Mouse (Mus musculus) spleen, postnatal 0 days (tissue): Measurements from ENCODE around the gene Ly6g5c. TPM values are rescaled to one million over a fixed set of nuclear protein-coding genes. Genes with fewer than 3 reads are reported as not detected.

Experiments
- polyA plus RNA-seq: library from polyadenylated mRNA; unstranded; fragments of >200 nt; fragmentation: Nextera tagmentation; extraction: Ambion mirVana; gene quantifications from 2 replicates; pipeline ENCODE4 v1.2.1, GENCODE M21; 2015

Gene Ly6g5c
- not detected in 2 replicates for polyA plus RNA-seq

GRCm38 (mm10) chr17:35108097-35108496 is at the start of gene Ly6g5c:
Gene Ly6g5c (plus strand): TSS chr17:35108279.

GRCm38 (mm10) chr17:35058911-35059892 is 48.9 kb upstream of the Ly6g5c start, which contains the start of gene Ddah2:
Gene Ddah2 (plus strand): TSS chr17:35059035.

GRCm38 (mm10) chr17:35064951-35065947 is 42.8 kb upstream of the Ly6g5c start, which contains the start of gene Ly6g6c:
Gene Ly6g6c (plus strand): TSS chr17:35065388.

GRCm38 (mm10) chr17:35066084-35066483 is 42.0 kb upstream of the Ly6g5c start, which contains the start of gene Mpig6b:
Gene Mpig6b (minus strand): TSS chr17:35066184.

GRCm38 (mm10) chr17:35076507-35077176 is 31.4 kb upstream of the Ly6g5c start, which contains the start of gene Ly6g6e:
Gene Ly6g6e (plus strand): TSS chr17:35076902.

GRCm38 (mm10) chr17:35077786-35078233 is 30.3 kb upstream of the Ly6g5c start, which contains the start of gene Ly6g6d:
Gene Ly6g6d (minus strand): TSS chr17:35078065.

GRCm38 (mm10) chr17:35085208-35085865 is 22.7 kb upstream of the Ly6g5c start, which contains the start of gene Ly6g6f:
Gene Ly6g6f (minus strand): TSS chr17:35085610.

GRCm38 (mm10) chr17:35088825-35089644 is 19.0 kb upstream of the Ly6g5c start, which contains the start of gene Abhd16a:
Gene Abhd16a (plus strand): TSS chr17:35089263.

GRCm38 (mm10) chr17:35115046-35116019 is 7.3 kb downstream of the Ly6g5c start, which contains the start of gene Ly6g5b:
Gene Ly6g5b (minus strand): TSS chr17:35115428.

GRCm38 (mm10) chr17:35121143-35121799 is 13.2 kb downstream of the Ly6g5c start, which contains the start of gene Gpank1:
Gene Gpank1 (plus strand): TSS chr17:35121455.

GRCm38 (mm10) chr17:35121871-35122303 is 13.8 kb downstream of the Ly6g5c start, which contains the start of gene Csnk2b:
Gene Csnk2b (minus strand): TSS chr17:35122053.

GRCm38 (mm10) chr17:35126206-35126611 is 18.1 kb downstream of the Ly6g5c start, which contains the start of gene D17H6S53E:
Gene D17H6S53E (plus strand): TSS chr17:35126373.

GRCm38 (mm10) chr17:35131500-35132173 is 23.6 kb downstream of the Ly6g5c start, which contains the start of gene Apom:
Gene Apom (minus strand): TSS chr17:35132050.

GRCm38 (mm10) chr17:35134801-35135590 is 26.9 kb downstream of the Ly6g5c start, which contains the start of gene Bag6:
Gene Bag6 (plus strand): TSS chr17:35135178.

